Mouse (Mus musculus) CH12.LX (cell line): ENCODE results near the gene Chodl. TPM values are rescaled to one million over a fixed set of nuclear protein-coding genes. Genes with fewer than 3 reads are reported as not detected.
A peak's percentile ranks its signal among the peaks of the same experiment; 100 is the strongest.

ENCODE experiments used
- DNase-seq: peaks from one replicate; pipeline ENCODE4 v3.0.0-alpha.2; 2013; ENCODE audit errors: extremely low read depth
- H3K27ac ChIP-seq: 2 replicates; pipeline ENCODE4 v1.5.1; 2012; ENCODE audit warnings: low read depth, mild to moderate bottlenecking, control low read depth, moderate library complexity; ENCODE audit not compliant: insufficient read depth
- H3K27me3 ChIP-seq: replicated peaks from 2 replicates; pipeline ENCODE3; 2012; ENCODE audit warnings: inconsistent platforms
- H3K36me3 ChIP-seq, 2 experiments: replicated peaks in 1 of 2; 2 replicates each; pipeline versions ENCODE3 to v1.6.1; 2012; ENCODE audit warnings: inconsistent platforms in 1 of 2, low read length in 1 of 2, mild to moderate bottlenecking in 1 of 2, mixed read lengths in 1 of 2, moderate library complexity in 1 of 2; ENCODE audit not compliant: control insufficient read depth in 1 of 2, insufficient read depth in 1 of 2
- H3K4me1 ChIP-seq, 2 experiments: 2 replicates each; pipeline ENCODE4 v1.6.1; 2012; ENCODE audit warnings: inconsistent platforms in 1 of 2, moderate library complexity in 1 of 2; ENCODE audit not compliant: insufficient read depth in 2 of 2, control insufficient read depth in 1 of 2
- H3K4me2 ChIP-seq: 2 replicates; pipeline ENCODE4 v1.6.1; 2012; ENCODE audit warnings: low read depth, mild to moderate bottlenecking, control low read depth; ENCODE audit not compliant: poor library complexity, insufficient read depth, severe bottlenecking
- H3K4me3 ChIP-seq, 3 experiments: fragments of 150-350 bp in 1 of 3; sonication (generic) in 1 of 3; replicated peaks in 1 of 3; 2 replicates each; pipeline versions ENCODE3 to v1.5.1; 2011 to 2012; ENCODE audit warnings: low read depth in 2 of 3, low read length in 2 of 3, mild to moderate bottlenecking in 2 of 3, moderate library complexity in 2 of 3, control low read depth in 1 of 3, improper control_type of control experiment in 1 of 3, inconsistent platforms in 1 of 3, mixed read lengths in 1 of 3; ENCODE audit not compliant: poor library complexity in 1 of 3
- H3K79me2 ChIP-seq: replicated peaks from 2 replicates; pipeline ENCODE4 v1.6.1; 2012; ENCODE audit warnings: mild to moderate bottlenecking, moderate library complexity; ENCODE audit not compliant: control insufficient read depth, poor library complexity, insufficient read depth, severe bottlenecking; ENCODE audit errors: extremely low read depth
- H3K9ac ChIP-seq: 2 replicates; pipeline ENCODE4 v1.6.1; 2012; ENCODE audit warnings: low read depth, mild to moderate bottlenecking, control low read depth, moderate library complexity; ENCODE audit not compliant: insufficient read depth
- H3K9me3 ChIP-seq: replicated peaks from 2 replicates; pipeline ENCODE3; 2012; ENCODE audit warnings: low read length, inconsistent platforms, mixed read lengths
- CHD2 ChIP-seq: IDR thresholded peaks from 2 replicates; pipeline ENCODE4 v1.6.1; 2011; ENCODE audit warnings: low read length, improper control_type of control experiment
- CTCF ChIP-seq, 2 experiments: IDR thresholded peaks in 1 of 2; conservative IDR thresholded peaks in 1 of 2; 2 replicates each; pipeline ENCODE4 v1.5.1; 2011 to 2012; ENCODE audit warnings: low read depth in 2 of 2, low read length in 2 of 2, improper control_type of control experiment in 1 of 2, inconsistent platforms in 1 of 2, mild to moderate bottlenecking in 1 of 2, moderate library complexity in 1 of 2
- E2F4 ChIP-seq: IDR thresholded peaks from 2 replicates; pipeline ENCODE4 v1.6.1; 2011; ENCODE audit warnings: low read depth, low read length, improper control_type of control experiment; ENCODE audit not compliant: insufficient replicate concordance
- ELF1 ChIP-seq: IDR thresholded peaks from 2 replicates; pipeline ENCODE4 v1.6.1; 2014; ENCODE audit warnings: low read depth, mild to moderate bottlenecking, inconsistent platforms, low read length, improper control_type of control experiment
- EP300 ChIP-seq: IDR thresholded peaks from 2 replicates; pipeline ENCODE4 v1.6.1; 2011; ENCODE audit warnings: low read length, improper control_type of control experiment
- MAZ ChIP-seq: IDR thresholded peaks from 2 replicates; pipeline ENCODE4 v1.6.1; 2012; ENCODE audit warnings: low read depth, mild to moderate bottlenecking, inconsistent platforms, low read length, improper control_type of control experiment, moderate library complexity
- NELFE ChIP-seq: IDR thresholded peaks from 2 replicates; pipeline ENCODE4 v1.6.1; 2011; ENCODE audit warnings: low read depth, low read length, improper control_type of control experiment
- PAX5 ChIP-seq: IDR thresholded peaks from 2 replicates; pipeline ENCODE4 v1.6.1; 2012; ENCODE audit warnings: low read length, inconsistent platforms, mixed read lengths
- RAD21 ChIP-seq: IDR thresholded peaks from 2 replicates; pipeline ENCODE4 v1.6.1; 2011; ENCODE audit warnings: low read depth, mild to moderate bottlenecking, low read length, improper control_type of control experiment, moderate library complexity
- SIN3A ChIP-seq: IDR thresholded peaks from 2 replicates; pipeline ENCODE4 v1.6.1; 2012; ENCODE audit warnings: low read length, improper control_type of control experiment, inconsistent platforms
- SMC3 ChIP-seq: IDR thresholded peaks from 2 replicates; pipeline ENCODE4 v1.6.1; 2011; ENCODE audit warnings: low read depth, low read length, improper control_type of control experiment
- TBP ChIP-seq: conservative IDR thresholded peaks from 2 replicates; pipeline ENCODE4 v1.6.1; 2011; ENCODE audit warnings: low read depth, low read length, improper control_type of control experiment
- TCF12 ChIP-seq: IDR thresholded peaks from 2 replicates; pipeline ENCODE4 v1.6.1; 2014; ENCODE audit warnings: low read depth, mild to moderate bottlenecking, inconsistent platforms, low read length, improper control_type of control experiment
- UBTF ChIP-seq: IDR thresholded peaks from 2 replicates; pipeline ENCODE4 v1.6.1; 2012; ENCODE audit warnings: low read depth, mild to moderate bottlenecking, inconsistent platforms, low read length, improper control_type of control experiment, moderate library complexity
- ZMIZ1 ChIP-seq: IDR thresholded peaks from 2 replicates; pipeline ENCODE4 v1.6.1; 2012; ENCODE audit warnings: low read depth, mild to moderate bottlenecking, inconsistent platforms, low read length, improper control_type of control experiment
- ZNF384 ChIP-seq: IDR thresholded peaks from 2 replicates; pipeline ENCODE4 v1.6.1; 2012; ENCODE audit warnings: low read depth, low read length, improper control_type of control experiment, inconsistent platforms
- dilution Hi-C: fragments of 300-500 bp; cut with MboI; formaldehyde crosslinking; loops from 2 replicates; pipeline ENCODE4 v1.14.3; 2020; ENCODE audit warnings: low sequenced_read_pairs; ENCODE audit not compliant: extremely low pct_unique_long_range_greater_than_20kb, extremely low pct_ligation_motif_present
- in situ Hi-C: fragments of 300-500 bp; cut with MboI; formaldehyde crosslinking; loops from 3 replicates; pipeline ENCODE4 v1.14.3; 2019; ENCODE audit warnings: low sequenced_read_pairs, low pct_ligation_motif_present, low pct_unique_long_range_greater_than_20kb, mixed read lengths
- polyA plus RNA-seq: library from polyadenylated mRNA; unstranded; fragments of >175 nt; gene quantifications from 2 replicates; pipeline ENCODE4 v1.2.1, GENCODE M21; 2012; ENCODE audit warnings: low read depth; ENCODE audit not compliant: insufficient read length
- total RNA-seq, 2 experiments: library from RNA; depleted of rRNA; stranded (reverse); fragments of 300-350 nt in 1 of 2; fragments of >200 nt in 1 of 2; gene quantifications; 2 replicates each; pipeline ENCODE4 v1.2.3; 2012 to 2014

Gene Chodl
- total and polyA plus RNA-seq, 3 experiments: not detected

DNA sequence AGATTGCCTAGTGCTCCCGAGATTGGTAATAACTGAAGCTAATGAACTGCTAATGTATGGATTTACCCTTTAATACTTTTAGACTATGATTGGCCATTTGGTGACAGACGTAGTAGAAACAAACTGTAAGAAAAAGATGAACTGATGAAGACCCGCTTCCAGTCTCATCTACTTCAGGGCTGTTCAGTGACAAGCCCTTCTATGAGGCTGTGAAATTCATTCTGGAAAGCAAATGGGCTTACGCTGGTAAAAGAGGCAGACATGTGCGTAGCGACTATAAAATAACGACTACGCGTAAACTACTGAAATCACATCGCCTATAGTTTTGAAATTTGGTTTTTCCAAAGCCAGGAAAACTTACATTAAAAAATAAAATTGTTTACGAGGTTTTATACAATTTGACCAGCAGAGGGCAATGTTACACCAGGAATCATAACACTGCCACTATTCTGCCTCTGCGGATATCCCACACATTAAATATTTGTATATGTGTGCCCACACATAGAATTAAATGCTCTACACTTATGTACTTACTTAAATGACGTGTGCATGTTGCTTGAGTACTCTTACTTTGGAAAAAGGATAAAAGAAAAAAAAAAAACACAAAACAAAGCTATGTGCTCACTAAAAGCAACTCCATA, 38.5 kb downstream of the Chodl start:
- Histone ChIP-seq H3K79me2 (no peaks in the 10 kb centered on the region), H3K9me3 (peaks cover 28% of the 10 kb centered on the region), H3K27ac (no peak overlapping the region), H3K4me1 (no peaks in the 10 kb centered on the region), H3K4me2 (no peak overlapping the region), H3K36me3 (no peaks in the 10 kb centered on the region), H3K4me3 (no peak overlapping the region), H3K9ac (no peak overlapping the region), H3K27me3 (no peaks in the 10 kb centered on the region)
- DNase-seq: peak; percentile 15
- dilution Hi-C loops: no loop called here
- in situ Hi-C loops: no loop called here
- no peak for TF ChIP-seq ZNF384
- no peak for TF ChIP-seq PAX5
- no peak for TF ChIP-seq E2F4
- TF ChIP-seq CHD2: no peak
- peak; percentile 75 for TF ChIP-seq RAD21
- no peak for TF ChIP-seq NELFE
- TF ChIP-seq SMC3: peak; percentile 38
- TF ChIP-seq ELF1: no peak
- no peak for TF ChIP-seq TBP
- TF ChIP-seq CTCF (conservative IDR thresholded peaks at IDR 0.05 in 1 of 2, IDR thresholded peaks at IDR 0.05 in 1 of 2; ENCODE audit: low read depth in 2 of 2, low read length in 2 of 2): peak in 1 of 2 experiments; percentile 59; a peak in 3 of 4 replicates
- no peak for TF ChIP-seq UBTF
- no peak for TF ChIP-seq TCF12
- TF ChIP-seq EP300: no peak

DNA sequence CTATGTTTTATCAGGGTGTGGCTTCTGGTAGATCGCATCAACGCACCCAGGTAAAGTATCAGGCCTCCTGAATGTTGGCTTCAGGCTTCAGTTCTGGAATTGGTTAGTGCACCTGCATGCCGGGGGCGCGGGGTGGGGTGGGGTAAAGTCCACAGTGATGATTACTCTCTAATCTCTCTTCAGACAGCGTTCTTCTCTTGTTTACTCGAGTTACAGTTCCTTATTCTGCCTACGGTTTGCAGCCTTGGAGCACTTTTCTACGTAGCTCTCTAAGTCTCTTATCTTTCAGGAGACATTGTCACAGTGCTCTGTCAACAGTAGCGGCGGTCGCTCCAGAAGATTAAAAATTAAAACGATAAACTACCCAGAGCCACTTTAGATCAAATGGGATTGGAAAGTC, 43.4 kb downstream of the Chodl start:
- in situ Hi-C loops: no loop called here
- no peak overlapping the region for H3K4me3 ChIP-seq
- DNase-seq: no peak

More for the DNA sequence above, 43.4 kb downstream of the Chodl start:
- TF ChIP-seq SIN3A (no peak), ZMIZ1 (no peak), TBP (no peak), ELF1 (no peak), CHD2 (no peak), SMC3 (no peak), MAZ (no peak)
- Histone ChIP-seq H3K4me2 (no peak overlapping the region), H3K79me2 (no peaks in the 10 kb centered on the region), H3K4me1 (no peaks in the 10 kb centered on the region), H3K9me3 (peaks cover 21% of the 10 kb centered on the region), H3K27ac (no peak overlapping the region), H3K36me3 (no peaks in the 10 kb centered on the region), H3K9ac (no peak overlapping the region), H3K27me3 (no peaks in the 10 kb centered on the region)
- dilution Hi-C loops: no loop called here
